Mouse (Mus musculus): ENCODE measurements at regions not wholly inside any gene's neighbourhood (a gene's known extent, or its start where the extent isn't known, plus 50 kb on each side); places are given as distances from the start of the nearest gene placed in this dataset.

- Histone ChIP-seq H3K4me3 (no peak overlapping the region), H3K36me3 (no peaks in the 10 kb centered on the region), H3K4me1 (replicated peaks) (no peaks in the 10 kb centered on the region; the same call in 1 of the 2 replicates), H3K27me3 (ENCODE audit: insufficient read depth, poor library complexity, severe bottlenecking) (no peaks in the 10 kb centered on the region), H3K9me3 (no peaks in the 10 kb centered on the region), H3K27ac (no peak overlapping the region)
- DNase-seq (ENCODE audit: low spot score): no peak
- 91% methylated on average over 4 of the region's 4 CpGs for WGBS
Observed at GRCm38 (mm10) chr8:87075921-87076320, 190.9 kb upstream of the N4bp1 start.

GRCm38 (mm10) chr8:87071224-87071623, 186.2 kb upstream of the N4bp1 start:
- no peaks in the 10 kb centered on the region for H3K9me3 ChIP-seq
- no peaks in the 10 kb centered on the region for H3K4me1 ChIP-seq (replicated peaks)
- no peak overlapping the region for H3K27ac ChIP-seq
- peaks cover 5% of the 10 kb centered on the region; the same call in 1 of the 2 replicates for H3K27me3 ChIP-seq (ENCODE audit: insufficient read depth, poor library complexity, severe bottlenecking)
- no peaks in the 10 kb centered on the region for H3K36me3 ChIP-seq
- no peak overlapping the region for H3K4me3 ChIP-seq
- no peak for DNase-seq (ENCODE audit: low spot score)

DNA sequence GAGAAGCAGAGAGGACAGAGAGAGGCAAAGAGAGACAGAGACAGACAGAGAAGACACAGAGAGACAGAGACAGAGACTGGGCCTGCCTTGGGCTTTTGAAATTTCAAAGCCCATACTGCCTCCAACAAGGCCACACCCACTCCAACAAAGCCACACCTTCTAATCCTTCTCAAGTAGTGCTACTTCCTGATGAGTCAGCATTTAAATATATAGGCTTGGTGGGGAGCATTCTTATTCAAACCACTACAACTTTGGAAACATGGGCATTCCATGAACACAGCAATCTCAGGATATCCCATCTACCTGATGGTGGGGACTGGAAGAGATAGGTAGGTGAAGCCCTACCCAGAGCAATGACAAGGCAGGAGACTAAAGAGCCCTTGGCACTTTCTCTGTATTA, 182.0 kb upstream of the N4bp1 start:
- peaks cover 5% of the 10 kb centered on the region; the same call in 1 of the 2 replicates for H3K27me3 ChIP-seq (ENCODE audit: insufficient read depth, poor library complexity, severe bottlenecking)
- no peak overlapping the region for H3K4me3 ChIP-seq
- H3K27ac ChIP-seq: no peak overlapping the region
- no peaks in the 10 kb centered on the region for H3K36me3 ChIP-seq
- DNase-seq (ENCODE audit: low spot score): no peak
- H3K9me3 ChIP-seq: no peaks in the 10 kb centered on the region
- peaks cover 7% of the 10 kb centered on the region; the same call in 1 of the 2 replicates for H3K4me1 ChIP-seq (replicated peaks)

DNA sequence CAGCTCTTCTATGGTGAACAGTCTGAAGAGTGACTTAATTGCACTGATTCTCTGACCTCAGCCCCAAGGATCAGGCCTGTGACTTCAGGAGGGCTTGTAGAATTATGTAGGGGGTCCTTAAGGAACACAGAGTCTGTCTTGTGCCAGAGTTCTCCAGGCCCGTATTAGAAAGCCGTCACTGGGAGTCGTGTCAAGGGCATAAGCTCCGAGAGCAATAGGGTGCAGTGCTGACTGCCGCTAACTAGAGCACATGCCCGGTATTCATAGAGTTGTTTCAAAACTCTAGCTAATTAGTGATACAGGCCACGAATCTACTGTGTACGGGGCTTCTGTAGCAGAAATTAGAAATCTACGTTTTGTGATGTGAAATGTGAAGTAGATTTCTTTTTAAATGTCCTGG, 179.7 kb upstream of the N4bp1 start:
- peaks cover 8% of the 10 kb centered on the region; the same call in 1 of the 2 replicates for H3K9me3 ChIP-seq
- 92% methylated on average over 9 of the region's 9 CpGs for WGBS
- H3K4me3 ChIP-seq: no peak overlapping the region
- no peak for DNase-seq (ENCODE audit: low spot score)
- no peaks in the 10 kb centered on the region for H3K36me3 ChIP-seq
- H3K27me3 ChIP-seq (ENCODE audit: insufficient read depth, poor library complexity, severe bottlenecking): peaks cover 5% of the 10 kb centered on the region; the same call in 1 of the 2 replicates
- peak overlapping the region; percentile 53 for H3K27ac ChIP-seq
- peaks cover 7% of the 10 kb centered on the region; the same call in 1 of the 2 replicates for H3K4me1 ChIP-seq (replicated peaks)

DNA sequence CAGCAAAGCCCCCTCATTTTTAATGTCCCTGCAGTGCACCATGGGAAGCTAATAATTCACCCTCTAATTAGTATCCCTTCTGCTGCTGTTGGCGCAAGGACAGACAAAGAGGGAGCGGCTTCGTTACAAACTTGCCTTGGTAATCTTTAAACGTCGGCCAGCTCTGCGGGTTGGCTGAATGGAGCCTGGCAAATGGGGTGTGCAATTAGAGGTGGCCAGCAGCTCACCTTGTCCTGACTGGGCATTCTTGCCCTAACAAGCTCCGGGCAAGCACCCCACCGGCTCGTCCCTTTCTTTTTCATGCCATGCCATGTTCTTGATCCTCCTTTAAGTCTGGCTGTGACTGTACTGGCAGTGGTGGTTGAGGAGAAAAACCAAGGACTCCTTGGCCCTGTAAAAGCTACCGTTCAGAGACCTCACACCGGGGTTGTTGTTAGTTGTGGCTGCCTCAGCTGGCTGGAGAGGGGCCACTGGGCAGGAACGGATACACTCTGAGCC, 179.2 kb upstream of the N4bp1 start:
- H3K9me3 ChIP-seq: peaks cover 8% of the 10 kb centered on the region; the same call in 1 of the 2 replicates
- peak overlapping the region; percentile 53 for H3K27ac ChIP-seq
- WGBS: 72% methylated on average over 12 of the region's 12 CpGs
- H3K27me3 ChIP-seq (ENCODE audit: insufficient read depth, poor library complexity, severe bottlenecking): peaks cover 5% of the 10 kb centered on the region; the same call in 1 of the 2 replicates
- H3K36me3 ChIP-seq: no peaks in the 10 kb centered on the region
- H3K4me1 ChIP-seq (replicated peaks): peaks cover 7% of the 10 kb centered on the region; the same call in 1 of the 2 replicates
- DNase-seq (ENCODE audit: low spot score): no peak
- H3K4me3 ChIP-seq: no peak overlapping the region

DNA sequence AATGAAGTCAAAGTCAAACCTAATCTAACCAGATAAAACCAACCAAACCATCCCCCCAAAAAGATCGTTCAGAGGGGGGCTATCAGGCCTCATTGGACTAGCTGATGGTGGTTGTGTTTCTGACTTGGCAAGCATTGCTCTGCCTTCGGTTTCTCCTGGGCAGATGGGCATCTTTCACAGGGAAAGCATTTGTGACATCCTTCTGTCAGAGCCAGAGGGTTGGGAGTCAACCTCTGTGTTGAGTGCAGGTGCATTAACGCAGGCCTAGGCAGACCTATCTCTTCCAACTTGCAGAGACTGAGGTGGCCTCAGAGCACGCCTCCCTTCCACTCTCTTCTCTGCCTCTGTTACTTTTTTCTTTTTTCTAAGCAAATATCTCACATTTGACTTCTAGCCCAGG, 178.5 kb upstream of the N4bp1 start:
- WGBS: 88% methylated on average over 4 of the region's 4 CpGs
- DNase-seq (ENCODE audit: low spot score): no peak
- peaks cover 7% of the 10 kb centered on the region; the same call in 1 of the 2 replicates for H3K4me1 ChIP-seq (replicated peaks)
- no peaks in the 10 kb centered on the region for H3K36me3 ChIP-seq
- H3K27ac ChIP-seq: no peak overlapping the region
- peaks cover 5% of the 10 kb centered on the region; the same call in 1 of the 2 replicates for H3K27me3 ChIP-seq (ENCODE audit: insufficient read depth, poor library complexity, severe bottlenecking)
- H3K9me3 ChIP-seq: peaks cover 8% of the 10 kb centered on the region; the same call in 1 of the 2 replicates
- H3K4me3 ChIP-seq: no peak overlapping the region

DNA sequence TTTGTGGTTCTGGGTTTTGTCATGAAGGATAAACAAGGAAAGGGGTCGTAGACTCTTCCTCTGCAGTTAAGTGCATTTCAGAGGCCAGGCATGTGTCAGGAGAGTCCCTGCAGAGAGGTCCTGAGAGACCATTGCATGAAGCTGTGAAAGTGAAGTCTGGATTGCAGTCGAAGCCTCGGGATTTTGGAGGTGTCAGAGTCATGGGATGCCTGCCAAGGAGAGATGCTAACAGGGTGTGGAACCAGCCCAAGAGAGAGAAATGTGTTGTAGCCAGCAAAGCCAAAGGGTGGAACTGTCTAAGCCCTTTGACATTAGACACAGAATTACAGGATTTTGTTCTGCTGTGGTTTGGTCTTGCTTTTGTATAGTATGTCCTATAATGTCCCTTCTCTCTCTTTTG, 164.7 kb upstream of the N4bp1 start:
- Histone ChIP-seq H3K4me3 (no peak overlapping the region), H3K27ac (no peak overlapping the region), H3K4me1 (replicated peaks) (no peaks in the 10 kb centered on the region), H3K9me3 (no peaks in the 10 kb centered on the region), H3K27me3 (ENCODE audit: insufficient read depth, poor library complexity, severe bottlenecking) (no peaks in the 10 kb centered on the region), H3K36me3 (no peaks in the 10 kb centered on the region)
- DNase-seq (ENCODE audit: low spot score): no peak
- WGBS: 73% methylated on average over 3 of the region's 3 CpGs

DNA sequence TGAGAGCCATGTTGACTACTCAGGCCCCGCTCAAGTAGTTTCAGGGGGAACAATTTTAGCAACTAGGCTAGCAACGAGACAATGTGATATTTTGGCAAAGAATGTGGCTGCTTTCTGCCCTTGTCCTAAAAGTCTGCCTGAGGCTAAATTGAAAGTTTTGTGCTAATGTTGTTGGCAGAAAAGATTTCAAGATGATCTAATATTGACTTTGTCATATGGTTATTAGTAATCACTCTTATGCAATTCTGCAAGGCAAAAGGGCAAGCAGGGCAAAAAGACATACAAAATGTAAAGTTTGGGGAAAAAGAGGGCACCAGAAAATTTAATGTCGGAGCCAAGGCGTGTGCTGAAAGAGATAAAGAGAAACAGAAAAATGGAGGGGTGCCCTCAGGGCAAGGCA, 164.1 kb upstream of the N4bp1 start:
- H3K9me3 ChIP-seq: no peaks in the 10 kb centered on the region
- no peak overlapping the region for H3K27ac ChIP-seq
- H3K27me3 ChIP-seq (ENCODE audit: insufficient read depth, poor library complexity, severe bottlenecking): no peaks in the 10 kb centered on the region
- no peak overlapping the region for H3K4me3 ChIP-seq
- H3K36me3 ChIP-seq: no peaks in the 10 kb centered on the region
- no peaks in the 10 kb centered on the region for H3K4me1 ChIP-seq (replicated peaks)
- DNase-seq (ENCODE audit: low spot score): no peak
- 89% methylated on average over 4 of the region's 4 CpGs for WGBS

- no peak for DNase-seq (ENCODE audit: low spot score)
- 0 out of 2 replicates have a peak, but pooled peaks cover 2% of the 10 kb centered on the region for H3K27me3 ChIP-seq (ENCODE audit: insufficient read depth, poor library complexity, severe bottlenecking)
- WGBS: 80% methylated on average over 4 of the region's 4 CpGs
Observed at GRCm38 (mm10) chr8:87046590-87046989, 161.5 kb upstream of the N4bp1 start.

GRCm38 (mm10) chr8:87043016-87043415, 158.0 kb upstream of the N4bp1 start:
- no peaks in the 10 kb centered on the region for H3K36me3 ChIP-seq
- H3K27ac ChIP-seq: no peak overlapping the region
- no peak for DNase-seq (ENCODE audit: low spot score)
- no peaks in the 10 kb centered on the region for H3K9me3 ChIP-seq
- peaks cover 8% of the 10 kb centered on the region for H3K4me1 ChIP-seq (replicated peaks)
- no peak overlapping the region for H3K4me3 ChIP-seq
- peaks cover 21% of the 10 kb centered on the region for H3K27me3 ChIP-seq (ENCODE audit: insufficient read depth, poor library complexity, severe bottlenecking)
- WGBS: 81% methylated on average over 5 of the region's 5 CpGs

More at GRCm38 (mm10) chr8:87046590-87046989, 161.5 kb upstream of the N4bp1 start:
- H3K27ac ChIP-seq: peak overlapping the region; percentile 35; the same call in 1 of the 2 replicates
- no peaks in the 10 kb centered on the region for H3K4me1 ChIP-seq (replicated peaks)
- no peak overlapping the region for H3K4me3 ChIP-seq
- H3K9me3 ChIP-seq: no peaks in the 10 kb centered on the region
- H3K36me3 ChIP-seq: no peaks in the 10 kb centered on the region

DNA sequence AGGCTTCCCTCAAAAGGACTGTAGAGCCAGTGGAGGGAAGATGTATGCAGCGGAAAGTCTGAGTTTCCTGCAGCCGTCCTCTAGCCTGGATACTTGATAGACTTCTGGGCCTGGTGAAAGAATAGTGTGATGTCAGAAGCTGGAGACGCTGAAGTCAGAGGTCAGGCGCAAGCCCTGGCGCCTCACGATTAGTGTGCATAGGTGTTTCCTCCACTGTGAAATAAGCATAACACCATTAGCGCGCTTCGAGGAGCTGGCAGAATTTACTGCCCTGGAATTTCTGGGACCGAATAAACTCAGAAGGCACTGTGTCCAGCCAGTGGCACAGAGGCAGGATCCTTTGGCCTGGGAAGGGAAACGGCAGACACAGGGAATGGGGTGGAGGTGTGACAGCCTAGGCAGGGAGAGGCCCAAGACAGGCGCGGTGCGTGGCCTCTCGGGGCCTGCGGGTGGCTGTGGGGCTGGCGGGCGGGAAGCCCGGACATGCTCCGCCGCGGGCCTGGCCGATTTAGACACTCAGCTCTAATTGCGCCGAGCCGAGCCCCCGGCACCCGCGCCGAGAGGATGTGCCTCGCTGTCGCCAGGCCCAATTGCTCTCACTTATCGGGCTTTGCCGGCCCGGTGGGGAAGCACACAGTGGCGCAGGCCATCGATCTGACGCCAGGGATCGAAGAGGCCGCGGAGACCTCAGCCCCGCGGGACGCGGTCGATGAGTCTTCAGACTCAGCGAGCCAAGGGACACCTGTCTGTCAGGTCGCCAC, 152.7 kb upstream of the N4bp1 start:
- peaks cover 21% of the 10 kb centered on the region for H3K4me1 ChIP-seq (replicated peaks)
- H3K4me3 ChIP-seq: peak overlapping the region; percentile 56
- H3K27ac ChIP-seq: peak overlapping the region; percentile 68
- no peaks in the 10 kb centered on the region for H3K9me3 ChIP-seq
- DNase-seq (ENCODE audit: low spot score): peak; percentile 53
- peaks cover 32% of the 10 kb centered on the region for H3K27me3 ChIP-seq (ENCODE audit: insufficient read depth, poor library complexity, severe bottlenecking)
- 4% methylated on average over 48 of the region's 48 CpGs for WGBS
- no peaks in the 10 kb centered on the region for H3K36me3 ChIP-seq

DNA sequence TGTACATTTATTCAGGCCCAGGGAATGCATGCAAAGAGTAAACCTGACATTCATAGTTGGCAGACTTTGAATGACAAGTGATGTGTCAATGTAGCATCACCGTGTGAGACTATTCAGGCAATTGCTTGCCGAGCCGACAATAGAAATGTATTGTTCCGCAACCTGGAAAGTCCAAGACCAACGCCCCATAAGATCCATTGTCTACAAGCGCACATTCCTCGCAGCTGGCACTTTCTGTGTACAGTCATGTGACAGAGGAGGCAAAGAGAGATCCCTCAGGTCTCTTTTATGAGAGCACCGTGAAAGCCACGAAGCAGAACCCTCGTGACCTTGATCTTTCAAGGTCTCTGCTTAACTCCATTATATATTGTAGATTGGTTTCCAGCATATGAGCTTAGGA, 150.9 kb upstream of the N4bp1 start:
- WGBS: 79% methylated on average over 10 of the region's 10 CpGs
- Histone ChIP-seq H3K27ac (no peak overlapping the region), H3K9me3 (no peaks in the 10 kb centered on the region), H3K27me3 (ENCODE audit: insufficient read depth, poor library complexity, severe bottlenecking) (peaks cover 32% of the 10 kb centered on the region), H3K36me3 (no peaks in the 10 kb centered on the region), H3K4me1 (replicated peaks) (peaks cover 21% of the 10 kb centered on the region), H3K4me3 (no peak overlapping the region)
- no peak for DNase-seq (ENCODE audit: low spot score)

DNA sequence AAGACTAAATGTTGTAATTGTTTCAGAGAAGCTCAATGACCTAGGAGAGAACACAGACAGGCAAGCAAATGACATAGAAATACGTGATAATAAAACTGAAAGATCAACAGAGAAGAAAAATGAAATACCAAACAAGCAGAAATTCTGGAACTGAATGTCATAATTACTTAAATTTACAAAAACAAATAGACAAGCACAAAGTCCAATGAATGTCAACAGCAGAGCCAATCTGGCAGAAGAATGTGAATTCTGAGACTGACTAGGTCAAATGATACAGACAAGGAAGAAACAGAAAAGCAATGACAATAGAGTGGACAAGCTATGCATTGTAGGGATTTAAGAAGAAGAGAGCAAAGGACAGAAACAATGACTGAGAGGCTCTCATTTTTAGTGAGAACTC, 143.1 kb upstream of the N4bp1 start:
- WGBS: 79% methylated on average over 1 of the region's 1 CpGs
- DNase-seq (ENCODE audit: low spot score): no peak
- H3K36me3 ChIP-seq: no peaks in the 10 kb centered on the region
- no peak overlapping the region for H3K4me3 ChIP-seq
- H3K27ac ChIP-seq: no peak overlapping the region
- H3K4me1 ChIP-seq (replicated peaks): 0 out of 2 replicates have a peak, but pooled peaks cover 3% of the 10 kb centered on the region
- no peaks in the 10 kb centered on the region for H3K27me3 ChIP-seq (ENCODE audit: insufficient read depth, poor library complexity, severe bottlenecking)
- H3K9me3 ChIP-seq: no peaks in the 10 kb centered on the region
